Mouse (Mus musculus) layer of hippocampus, adult 2 months (tissue): ENCODE measurements at regions not wholly inside any gene's neighbourhood (a gene's known extent, or its start where the extent isn't known, plus 50 kb on each side); places are given as distances from the start of the nearest gene placed in this dataset.

Source experiments
- DNase-seq, 2 experiments: peaks; one replicate each; pipeline ENCODE4 v3.0.0; 2022; ENCODE audit warnings: low spot score in 2 of 2
- H3K27ac ChIP-seq: fragments of 200-600 bp; 2 replicates; pipeline ENCODE4 v1.8.1; 2022
- H3K4me3 ChIP-seq: fragments of 200-600 bp; 2 replicates; pipeline ENCODE4 v1.8.1; 2022; ENCODE audit warnings: mild to moderate bottlenecking
- CTCF ChIP-seq: fragments of 200-600 bp; conservative IDR thresholded peaks from 2 replicates; pipeline ENCODE4 v1.8.1; 2022; ENCODE audit warnings: antibody characterized with exemption, mild to moderate bottlenecking, moderate library complexity

DNA sequence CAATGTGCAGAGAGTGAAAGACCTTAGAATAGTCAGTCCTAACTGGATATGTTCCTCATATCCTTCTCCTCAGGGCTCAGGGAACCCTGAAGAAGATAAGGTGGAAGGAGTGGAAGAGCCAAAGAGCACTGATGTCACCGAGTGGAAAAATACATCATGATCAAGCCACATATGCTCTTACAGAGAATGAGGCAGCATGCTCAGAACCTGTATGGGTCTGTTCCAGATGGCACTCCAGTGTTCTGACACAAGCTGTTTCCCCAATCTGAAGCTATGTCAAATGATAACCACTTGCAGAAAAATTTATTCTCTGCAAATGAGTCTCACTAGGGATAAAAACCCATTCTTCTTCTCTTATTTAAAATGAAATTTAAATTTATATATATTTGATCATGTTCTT, 572.6 kb upstream of the Robo2 start:
- DNase-seq: peak; percentile 38 to 48
- Histone ChIP-seq H3K27ac (peak overlapping the region; percentile 84), H3K4me3 (no peak overlapping the region)
- no peak for TF ChIP-seq CTCF

- TF ChIP-seq CTCF: no peak
- Histone ChIP-seq H3K4me3 (no peak overlapping the region), H3K27ac (no peak overlapping the region)
- no peak for DNase-seq
Observed at GRCm38 (mm10) chr16:74966099-74966498, 554.5 kb upstream of the Robo2 start.

DNA sequence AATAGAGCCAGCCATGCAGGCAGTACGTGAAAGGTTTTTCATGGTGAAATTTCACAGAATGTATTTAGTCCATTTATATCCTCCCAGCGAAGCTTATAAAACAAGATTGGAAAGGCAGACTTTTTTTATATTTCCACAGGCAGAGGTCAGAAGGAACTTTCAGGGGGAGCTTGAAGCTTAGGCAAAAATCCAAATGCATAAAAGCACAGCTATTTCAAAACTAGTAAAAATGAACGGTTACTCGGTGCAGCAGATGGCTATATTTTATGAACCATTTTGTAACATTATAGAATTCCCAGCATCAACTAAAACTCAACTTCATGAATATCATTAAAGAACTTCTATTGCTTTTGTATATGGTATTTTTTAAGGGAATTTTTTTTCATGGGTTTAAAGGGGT, 518.1 kb upstream of the Robo2 start:
- no peak for DNase-seq
- H3K4me3 ChIP-seq: no peak overlapping the region
- no peak for TF ChIP-seq CTCF
- no peak overlapping the region for H3K27ac ChIP-seq

- Histone ChIP-seq H3K27ac (peak overlapping the region; percentile 76), H3K4me3 (0 out of 2 replicates have a peak overlapping the region, but pooled peaks have one; percentile 7)
- TF ChIP-seq CTCF: 0 out of 2 replicates have a peak, but pooled peaks have one; percentile 4
- DNase-seq: peak; percentile 16 to 29
Observed at GRCm38 (mm10) chr16:74900835-74901234, 489.2 kb upstream of the Robo2 start.

DNA sequence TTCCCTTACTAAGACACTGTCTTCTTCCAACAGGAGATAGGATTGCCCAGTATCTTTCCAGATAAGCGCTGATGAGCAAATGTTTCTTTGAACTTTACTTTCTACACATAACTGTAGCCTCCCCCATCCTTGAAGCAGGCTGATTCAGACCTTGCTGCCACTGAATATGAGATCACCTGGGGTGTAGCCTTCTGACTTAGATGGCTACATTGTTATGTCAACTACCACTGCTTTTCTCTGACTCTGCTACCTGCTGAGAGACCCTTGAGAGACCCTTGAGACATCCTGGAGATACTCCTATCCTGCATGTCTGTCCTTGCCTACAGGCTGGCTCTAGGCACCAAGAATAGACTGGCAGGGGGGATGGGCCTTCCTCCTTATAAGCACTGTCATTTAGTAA, 476.1 kb upstream of the Robo2 start:
- H3K27ac ChIP-seq: no peak overlapping the region
- no peak for TF ChIP-seq CTCF
- no peak overlapping the region for H3K4me3 ChIP-seq
- DNase-seq: no peak

- Histone ChIP-seq H3K4me3 (no peak overlapping the region), H3K27ac (no peak overlapping the region)
- DNase-seq: no peak
- TF ChIP-seq CTCF: no peak
Observed at GRCm38 (mm10) chr16:74878603-74879002, 467.0 kb upstream of the Robo2 start.

DNA sequence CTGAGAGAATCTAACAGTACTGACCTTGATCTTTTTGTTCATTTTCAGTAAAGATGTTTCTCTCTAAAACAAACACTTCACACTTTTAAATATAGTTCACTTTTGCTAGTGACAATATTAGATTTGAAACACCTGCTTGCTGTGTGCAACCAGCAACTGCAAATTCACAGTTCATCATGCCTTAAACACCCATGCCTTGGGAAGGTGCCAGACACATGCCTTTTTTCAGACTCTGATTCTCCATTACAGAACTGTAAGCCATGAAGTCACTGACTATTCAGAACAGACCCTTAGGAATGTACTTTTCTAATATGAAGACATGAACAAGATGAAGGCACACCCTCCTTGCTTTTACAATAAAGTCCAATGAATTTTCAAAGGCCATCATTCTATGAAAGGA, 462.1 kb upstream of the Robo2 start:
- DNase-seq: peak in 1 of 2 experiments; percentile 15
- peak overlapping the region; percentile 28; the same call in 1 of the 2 replicates for H3K27ac ChIP-seq
- no peak overlapping the region for H3K4me3 ChIP-seq
- TF ChIP-seq CTCF: no peak

- H3K4me3 ChIP-seq: no peak overlapping the region
- no peak overlapping the region for H3K27ac ChIP-seq
- DNase-seq: peak in 1 of 2 experiments; percentile 21
- TF ChIP-seq CTCF: peak; percentile 96
Observed at GRCm38 (mm10) chr16:74857752-74858151, 446.1 kb upstream of the Robo2 start.

DNA sequence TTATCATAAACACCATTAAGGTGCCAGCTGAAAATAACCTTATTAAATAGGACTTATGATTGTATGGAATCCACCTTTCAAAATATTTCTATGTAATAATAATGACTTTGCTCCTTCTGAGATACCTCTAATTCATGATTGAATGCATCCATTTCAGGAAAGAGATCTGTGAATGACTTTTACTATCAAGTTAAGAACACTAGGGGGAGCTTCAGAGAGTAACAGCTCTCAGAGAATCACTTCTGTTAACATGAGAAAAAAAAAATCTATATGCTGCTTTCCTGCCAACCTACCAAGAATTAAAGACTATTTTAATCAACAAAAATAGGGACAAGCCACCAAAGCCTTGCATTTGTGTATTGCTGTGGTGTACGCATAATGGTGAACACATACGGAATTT, 428.4 kb upstream of the Robo2 start:
- no peak overlapping the region for H3K27ac ChIP-seq
- no peak for DNase-seq
- TF ChIP-seq CTCF: peak; percentile 80
- H3K4me3 ChIP-seq: no peak overlapping the region

DNA sequence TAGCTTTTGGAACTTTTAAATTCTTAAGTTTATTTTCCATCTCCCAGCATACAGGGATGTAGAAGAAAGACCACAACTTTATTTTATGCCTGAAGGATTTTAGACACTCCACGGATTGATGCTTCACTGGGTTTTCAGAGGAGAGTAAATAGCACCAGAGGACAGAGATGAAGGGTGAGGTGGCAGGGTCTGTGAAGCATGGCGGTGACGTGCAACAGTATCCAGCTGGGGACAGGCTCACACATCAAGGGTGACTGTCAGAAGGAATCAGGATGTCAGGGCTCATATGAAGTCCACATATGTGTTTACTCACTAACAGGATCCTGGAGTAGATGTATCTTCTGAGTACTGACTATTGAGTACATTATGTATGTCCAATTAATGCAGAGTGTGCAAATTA, 402.8 kb upstream of the Robo2 start:
- H3K4me3 ChIP-seq: no peak overlapping the region
- no peak overlapping the region for H3K27ac ChIP-seq
- DNase-seq: no peak
- no peak for TF ChIP-seq CTCF

- H3K27ac ChIP-seq: no peak overlapping the region
- no peak for TF ChIP-seq CTCF
- no peak overlapping the region for H3K4me3 ChIP-seq
- no peak for DNase-seq
Observed at GRCm38 (mm10) chr16:74809154-74809825, 397.7 kb upstream of the Robo2 start.

- no peak for TF ChIP-seq CTCF
Observed at GRCm38 (mm10) chr16:74806775-74807174, 395.1 kb upstream of the Robo2 start.

GRCm38 (mm10) chr16:74801296-74801695, 389.7 kb upstream of the Robo2 start:
- DNase-seq: peak; percentile 22 to 36
- no peak overlapping the region for H3K4me3 ChIP-seq
- TF ChIP-seq CTCF: peak; percentile 76
- no peak overlapping the region for H3K27ac ChIP-seq

More at GRCm38 (mm10) chr16:74806775-74807174, 395.1 kb upstream of the Robo2 start:
- no peak for DNase-seq
- Histone ChIP-seq H3K4me3 (no peak overlapping the region), H3K27ac (no peak overlapping the region)

DNA sequence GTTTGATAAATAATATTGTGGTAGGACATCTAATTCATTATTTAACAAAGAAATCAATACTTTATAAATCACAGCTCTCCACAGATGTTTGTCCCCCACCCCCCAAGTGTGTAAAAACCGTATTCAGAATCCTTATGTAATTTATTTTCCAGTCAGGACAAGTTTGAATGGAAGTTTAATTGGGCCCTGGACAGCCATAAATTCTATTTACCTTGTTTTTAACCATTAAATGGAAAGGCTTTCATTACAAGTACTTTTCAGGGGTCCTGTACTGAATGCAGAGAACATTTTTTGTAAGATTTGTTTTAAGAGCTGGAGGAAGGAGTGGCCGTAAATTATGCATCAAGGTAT, 384.7 kb upstream of the Robo2 start:
- DNase-seq: no peak
- no peak overlapping the region for H3K27ac ChIP-seq
- H3K4me3 ChIP-seq: no peak overlapping the region
- no peak for TF ChIP-seq CTCF
